Mouse (Mus musculus): Measurements from ENCODE around the gene Lpxn. TPM values are rescaled to one million over a fixed set of nuclear protein-coding genes. Genes with fewer than 3 reads are reported as not detected.

Lpxn gene
- polyA plus RNA-seq, 2 experiments from 2014 or later = 220 to 255 TPM

DNA sequence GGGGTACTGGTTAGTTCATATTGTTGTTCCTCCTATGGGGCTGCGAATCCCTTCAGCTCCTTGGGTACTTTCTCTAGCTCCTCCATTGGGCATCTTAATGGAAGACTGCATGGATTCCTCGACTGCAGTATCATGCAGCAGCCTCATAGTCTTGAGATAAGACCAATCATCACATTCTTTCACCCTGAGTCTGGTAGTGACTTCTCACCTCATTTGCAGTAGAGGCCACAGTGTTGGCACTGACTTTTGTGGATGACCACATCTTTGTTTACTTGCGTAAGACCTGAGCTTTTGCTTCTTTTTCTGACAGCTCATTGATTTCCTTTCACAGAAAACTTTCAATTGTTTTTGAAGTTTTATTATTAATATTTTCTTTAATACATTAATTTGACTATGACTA is 9.7 kb downstream of the Lpxn start:
- no peak for ATAC-seq

DNA sequence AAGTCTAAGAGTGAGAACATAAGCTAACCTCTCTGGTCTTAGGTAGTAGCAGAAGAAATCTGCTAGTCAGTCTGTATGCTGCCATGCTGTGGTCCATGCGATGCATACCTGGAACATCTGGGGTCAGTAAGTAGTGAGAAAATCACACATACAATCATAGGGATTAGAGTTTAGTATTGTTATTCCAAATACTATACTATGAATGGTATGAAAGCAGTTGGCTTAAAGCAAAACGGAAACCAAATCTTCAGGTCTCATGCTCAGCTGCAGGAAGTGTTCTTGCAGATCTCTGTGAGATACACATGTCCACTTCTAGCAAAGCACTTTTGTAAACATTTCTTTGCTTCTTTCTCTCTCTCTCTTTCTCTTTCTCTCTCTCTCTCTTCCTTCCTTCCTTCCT is 10.2 kb downstream of the Lpxn start:
- ATAC-seq = peak; percentile 91

DNA sequence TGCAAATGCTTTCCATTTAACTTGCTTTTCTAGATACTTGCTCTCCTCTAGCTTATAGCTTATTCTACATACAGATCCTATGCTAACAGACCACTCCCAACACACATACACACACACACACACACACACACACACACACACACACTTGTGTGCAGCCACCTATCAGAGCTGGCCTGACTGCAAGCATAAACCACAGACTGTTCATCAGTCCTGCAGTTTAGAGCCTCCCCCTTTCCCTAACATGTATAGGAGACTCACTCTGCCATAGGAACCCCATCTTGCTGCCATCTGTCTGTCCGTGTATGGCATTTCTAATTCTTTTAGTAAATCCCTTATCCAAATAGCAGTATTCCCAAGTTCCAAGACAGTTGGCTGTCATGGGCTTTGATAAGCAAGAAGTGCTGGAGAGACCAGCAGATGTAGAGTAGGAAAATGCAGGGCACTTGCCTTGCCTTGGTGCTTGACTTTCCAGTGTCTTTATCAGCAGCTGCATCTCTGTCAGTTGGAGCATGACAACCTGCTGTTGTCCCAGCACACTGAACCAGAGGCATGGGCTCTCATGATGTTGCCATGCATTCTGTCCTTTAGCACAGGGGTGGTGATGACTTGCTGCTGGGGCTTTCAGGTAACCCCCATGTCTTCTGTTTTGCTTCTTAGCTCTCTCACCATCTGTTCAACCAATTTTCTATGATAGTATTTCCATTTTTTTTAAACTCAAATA is 16.8 kb downstream of the Lpxn start:
- no peak for ATAC-seq

DNA sequence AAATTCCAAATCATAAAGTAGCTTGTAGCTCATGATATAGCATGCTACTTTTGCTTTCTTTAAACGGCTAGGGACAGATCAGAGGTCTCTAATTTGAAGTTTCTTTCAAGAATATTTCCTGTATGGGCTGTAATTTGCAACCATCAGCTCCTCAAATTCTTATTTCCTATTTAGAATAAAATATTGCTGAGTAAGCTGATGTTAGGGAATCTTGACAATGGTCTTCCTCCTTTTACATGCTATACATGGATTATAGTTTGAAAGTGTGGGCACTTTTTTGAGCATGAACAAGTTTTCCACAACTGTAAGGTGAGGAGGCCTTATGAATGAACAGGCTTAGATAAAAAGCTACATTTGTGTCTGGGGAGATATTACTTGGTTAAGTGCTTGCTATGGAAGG is 17.9 kb downstream of the Lpxn start:
- ATAC-seq = no peak

DNA sequence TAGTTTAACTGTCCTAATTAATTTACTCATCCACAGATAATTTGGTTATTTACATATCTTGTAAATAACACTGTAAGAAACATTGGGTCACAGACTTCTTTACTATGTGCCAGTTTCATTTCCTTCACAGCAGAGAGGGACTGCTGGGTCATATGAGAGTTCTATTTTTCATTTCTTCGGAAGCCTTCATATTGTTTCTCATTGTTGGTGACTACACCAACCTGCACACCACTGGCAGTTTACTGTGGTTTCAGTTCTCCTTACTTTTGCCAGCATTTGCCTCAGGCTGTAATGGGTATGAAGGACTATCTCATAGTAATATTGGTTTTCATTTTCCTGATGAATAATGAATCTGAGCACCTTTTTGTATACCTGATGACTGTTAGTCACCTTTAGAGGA is 22.5 kb downstream of the Lpxn start:
- ATAC-seq = no peak

DNA sequence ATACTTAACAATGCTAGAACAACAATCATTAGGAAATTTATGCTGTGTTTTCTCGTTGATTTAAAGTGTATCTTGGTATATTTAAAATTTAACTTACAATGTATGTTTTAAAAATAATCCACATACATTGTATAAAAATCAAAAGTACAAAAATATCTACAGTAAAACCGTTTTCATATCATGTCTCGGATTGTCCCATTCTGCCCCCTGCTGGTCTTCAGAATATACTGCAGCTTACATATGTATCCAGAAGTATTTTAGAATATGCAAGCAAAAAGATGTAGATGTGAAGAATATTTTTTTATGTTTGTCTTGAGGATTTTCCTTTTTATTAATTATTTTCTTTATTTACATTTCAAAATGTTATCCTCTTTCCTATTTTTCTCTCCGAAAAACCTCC is 24.4 kb downstream of the Lpxn start:
- peak; percentile 70 for ATAC-seq

DNA sequence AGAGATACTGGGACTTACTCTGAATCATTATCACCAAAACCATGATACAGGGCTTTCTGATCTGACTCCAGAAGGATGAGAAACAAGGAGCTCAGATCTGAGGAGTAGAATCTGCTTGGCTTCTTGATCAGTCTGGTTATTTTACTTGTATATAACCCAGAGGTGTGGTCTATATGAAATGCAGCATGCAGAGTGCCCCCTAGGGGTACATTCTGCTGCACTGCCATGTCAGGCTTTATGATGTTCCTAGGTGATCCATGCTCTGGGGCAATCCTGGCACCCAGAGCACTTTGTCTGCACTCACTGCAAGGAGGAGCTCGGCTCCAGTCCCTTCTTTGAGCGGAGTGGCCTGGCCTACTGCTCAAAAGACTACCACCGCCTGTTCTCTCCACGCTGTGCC is 28.6 kb downstream of the Lpxn start:
- ATAC-seq = no peak

DNA sequence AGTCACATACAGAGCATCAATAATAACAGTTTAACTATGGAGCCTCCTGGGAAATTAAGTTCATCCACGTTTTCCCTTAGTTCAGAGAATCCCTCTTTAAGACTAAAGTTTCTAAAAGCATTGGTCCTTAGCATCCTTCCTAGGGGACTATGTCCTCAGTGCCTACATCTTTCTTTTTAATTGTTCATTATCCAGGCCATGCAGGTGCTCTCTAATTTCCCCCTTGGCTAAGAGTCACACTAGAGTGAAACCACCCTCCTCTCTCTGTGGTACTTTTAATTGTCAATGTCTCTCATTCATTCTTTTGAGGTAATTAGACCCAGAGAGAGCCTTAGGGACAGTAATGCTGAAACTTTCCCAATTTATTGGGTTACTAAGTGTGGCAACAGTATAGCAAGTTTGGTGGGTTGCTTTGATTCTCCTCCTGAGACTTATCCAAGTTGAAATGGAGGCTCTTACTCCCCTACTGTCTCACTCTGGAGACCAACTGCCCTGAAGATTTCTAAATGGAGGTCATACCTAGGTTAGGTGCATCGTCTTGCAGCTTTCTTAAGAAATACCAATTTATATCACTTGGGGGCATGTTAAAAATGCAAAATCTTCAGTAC is 34.9 kb downstream of the Lpxn start:
- ATAC-seq = no peak

DNA sequence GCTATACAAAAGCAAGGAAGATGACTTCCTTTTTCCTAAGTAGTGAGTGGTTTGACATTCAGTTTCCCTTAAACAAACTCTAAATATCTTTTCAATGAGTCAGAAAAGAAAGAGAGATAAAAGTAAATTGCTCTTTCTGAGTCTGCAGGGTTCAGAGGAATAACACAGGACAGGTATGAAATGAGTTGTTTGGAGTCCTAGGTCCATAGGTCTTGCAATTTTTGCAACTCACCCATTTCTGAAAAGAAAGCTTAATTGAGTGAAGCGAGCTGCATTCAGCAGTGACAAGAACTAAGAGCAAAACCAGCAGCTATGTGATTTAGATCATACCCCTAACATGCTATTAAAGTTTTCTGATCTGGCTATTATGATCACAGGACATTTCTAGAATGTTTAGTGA is 35.6 kb downstream of the Lpxn start:
- ATAC-seq = no peak

DNA sequence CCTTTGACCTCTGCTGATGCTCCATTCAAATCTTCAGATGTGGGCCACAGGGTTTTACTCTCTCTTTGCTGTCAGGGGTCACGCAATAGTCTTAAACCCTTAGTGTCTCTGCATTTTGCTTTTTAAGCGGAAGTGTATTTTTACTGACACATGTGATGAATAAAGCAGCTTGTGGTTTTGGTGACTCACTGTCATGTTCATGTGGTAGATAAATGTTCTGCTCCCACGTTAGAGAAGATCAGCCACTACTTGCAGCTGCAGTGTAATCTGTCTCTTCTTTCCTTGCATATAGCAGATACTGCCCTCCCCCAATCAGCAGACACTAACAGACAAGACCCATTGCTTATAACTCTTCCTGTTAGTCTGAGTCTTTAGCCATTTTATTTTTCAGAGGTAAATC is 37.6 kb downstream of the Lpxn start:
- ATAC-seq = peak; percentile 96

DNA sequence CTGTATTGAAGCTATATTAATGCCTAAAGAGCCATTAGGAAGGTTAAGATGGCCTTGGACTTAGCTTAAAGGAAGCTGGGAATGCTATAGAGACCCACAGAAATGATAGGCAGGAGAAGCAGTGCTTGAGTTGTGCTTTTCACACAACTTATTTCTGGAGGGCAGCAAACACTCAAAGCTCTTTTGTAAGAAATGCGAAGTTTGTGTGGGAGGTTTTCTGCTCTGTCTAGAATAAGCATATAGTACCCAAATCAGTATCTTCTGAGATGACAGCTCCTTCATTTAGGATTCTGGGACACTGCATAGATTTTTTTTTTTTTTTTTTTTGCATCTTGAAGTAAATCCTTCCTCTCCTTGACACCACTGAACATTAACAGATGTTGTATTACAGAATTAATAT is 42.5 kb downstream of the Lpxn start:
- no peak for ATAC-seq

DNA sequence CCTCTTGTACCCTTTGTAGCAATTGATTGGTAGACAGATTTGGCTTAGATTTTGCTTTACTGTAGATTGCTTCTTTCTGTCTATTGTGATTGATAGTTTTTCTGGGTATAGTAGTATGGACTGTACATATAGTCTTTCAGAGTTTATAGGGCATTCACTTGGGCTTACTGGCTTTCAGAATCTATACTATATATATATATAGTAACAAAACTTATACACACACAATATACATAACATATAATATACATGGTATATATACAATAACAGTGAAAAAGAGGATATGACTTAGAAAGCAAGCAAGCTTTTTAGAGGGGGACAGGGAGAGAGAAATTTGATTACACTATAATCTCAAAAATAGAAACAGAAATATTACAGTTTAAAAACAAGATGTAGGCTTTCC is 50.4 kb downstream of the Lpxn start, which contains the start of gene Gm5244:
Gene Gm5244 (plus strand): TSS at position 301 of the 400 bp plus-strand sequence.
- no peak for ATAC-seq

DNA sequence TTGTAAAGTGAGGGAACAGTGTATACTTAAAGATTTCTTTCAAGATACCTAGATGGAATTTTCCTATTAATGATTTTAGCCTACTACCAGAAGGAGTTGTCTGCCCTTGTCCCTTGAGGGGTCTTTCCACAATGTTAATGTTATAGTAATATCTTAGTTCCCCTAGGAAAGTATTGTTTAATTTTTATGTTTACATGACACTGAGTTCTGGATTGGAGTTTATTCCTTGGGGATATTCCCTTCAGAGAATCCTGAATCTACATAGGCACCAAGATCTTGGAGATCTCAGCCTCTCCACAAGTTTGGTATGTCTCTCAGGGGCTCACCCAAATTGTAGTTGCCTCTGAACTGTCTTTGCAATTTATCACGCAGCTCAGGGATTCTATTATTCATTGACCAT is 61.0 kb downstream of the Lpxn start, which contains the start of gene Olfr1444:
Gene Olfr1444 (plus strand): TSS at position 301 of the 400 bp plus-strand sequence.
- no peak for ATAC-seq

Other genes starting within 250 kb of the Lpxn start
- not detected for gene Gm4952, start 196.2 kb upstream of the Lpxn start, polyA plus RNA-seq (2017; shearing (Covaris generic))
- gene Glyat, start 162.9 kb upstream of the Lpxn start, polyA plus RNA-seq (2017; shearing (Covaris generic)) = under 1 TPM in 1 of 2 experiments, not detected in 1; 0.19 TPM
- gene Olfr1442, start 125.8 kb upstream of the Lpxn start, polyA plus RNA-seq (2017; shearing (Covaris generic)) = not detected
- not detected for gene Olfr1443, start 118.1 kb upstream of the Lpxn start, polyA plus RNA-seq (2017; shearing (Covaris generic))
- gene Keg1, start 100.4 kb upstream of the Lpxn start, polyA plus RNA-seq (2017; shearing (Covaris generic)) = not detected
- gene Cntf, start 30.6 kb upstream of the Lpxn start, polyA plus RNA-seq (2017; shearing (Covaris generic)) = 1 to 10 TPM; 2.9 to 3.4 TPM
- gene Zfp91, start 67 bp upstream of the Lpxn start, polyA plus RNA-seq (2017; shearing (Covaris generic)) = 10 to 100 TPM; 21.2 to 22.9 TPM
- gene Gm5244, start 50.5 kb downstream of the Lpxn start, polyA plus RNA-seq (2017; shearing (Covaris generic)) = 1 to 10 TPM in 1 of 2 experiments, not detected in 1; 1.0 TPM
- gene Olfr1444, start 61.1 kb downstream of the Lpxn start, polyA plus RNA-seq (2017; shearing (Covaris generic)) = under 1 TPM; 0.33 to 0.44 TPM
- not detected for gene Olfr1445, start 87.7 kb downstream of the Lpxn start, polyA plus RNA-seq (2017; shearing (Covaris generic))
- not detected for gene Olfr1446, start 97.3 kb downstream of the Lpxn start, polyA plus RNA-seq (2017; shearing (Covaris generic))
- gene Olfr1447, start 107.5 kb downstream of the Lpxn start, polyA plus RNA-seq (2017; shearing (Covaris generic)) = not detected
- gene Olfr1448, start 128.2 kb downstream of the Lpxn start, polyA plus RNA-seq (2017; shearing (Covaris generic)) = not detected
- gene Olfr1449, start 134.6 kb downstream of the Lpxn start, polyA plus RNA-seq (2017; shearing (Covaris generic)) = not detected
- gene Olfr1450, start 154.1 kb downstream of the Lpxn start, polyA plus RNA-seq (2017; shearing (Covaris generic)) = not detected
- under 1 TPM in 1 of 2 experiments, not detected in 1; 0.44 TPM for gene Olfr1451, start 198.8 kb downstream of the Lpxn start, polyA plus RNA-seq (2017; shearing (Covaris generic))
- not detected for gene Olfr1453, start 232.1 kb downstream of the Lpxn start, polyA plus RNA-seq (2017; shearing (Covaris generic))

Measured in CD4-positive, CD25-positive, alpha-beta regulatory T cell, adult 4 months (primary cell).